Mouse (Mus musculus): ENCODE data around the gene Hnrnpab.

- TF ChIP-seq CTCF (IDR thresholded peaks at IDR 0.05; ENCODE audit: control insufficient read depth, insufficient read depth, insufficient read length): no peak
- TF ChIP-seq FOSL1 (IDR thresholded peaks at IDR 0.05; ENCODE audit: insufficient read depth, low read length, poor library complexity, severe bottlenecking): no peak
- no peak for TF ChIP-seq MAX (IDR thresholded peaks at IDR 0.05)
- TF ChIP-seq CEBPB (IDR thresholded peaks at IDR 0.05; ENCODE audit: low read depth): no peak
- TF ChIP-seq USF1 (IDR thresholded peaks at IDR 0.05; ENCODE audit: low read depth): no peak
Observed at GRCm38 (mm10) chr11:51649889-51650199, 43.2 kb upstream of the Hnrnpab start.

Measured in C2C12 (cell line).